Mouse (Mus musculus) left cerebral cortex, postnatal 10 days (tissue): ENCODE measurements around the gene Adam20. TPM values are rescaled to one million over a fixed set of nuclear protein-coding genes. Genes with fewer than 3 reads are reported as not detected.
"Not testable (repeated sequence)": the region's sequence is repeated elsewhere in the genome, so short reads cannot be mapped to it uniquely, and the experiment has no call there.

Experiments used
- DNase-seq, 2 experiments: peaks; one replicate each; pipeline ENCODE4 v3.0.0; 2021 to 2022; ENCODE audit warnings: low spot score in 2 of 2, mixed read lengths in 1 of 2; ENCODE audit errors: extremely low spot score in 1 of 2
- intact Hi-C: fragments of 180-260 bp; cut with DNase I; formaldehyde crosslinking; loops from one replicate; pipeline ENCODE4 v1.15.1; 2025
- total RNA-seq, 2 experiments: library from RNA; stranded (reverse); gene quantifications; 2 replicates each; pipeline ENCODE4 v1.2.3; 2021

The Adam20 gene
- not detected for total RNA-seq

DNA sequence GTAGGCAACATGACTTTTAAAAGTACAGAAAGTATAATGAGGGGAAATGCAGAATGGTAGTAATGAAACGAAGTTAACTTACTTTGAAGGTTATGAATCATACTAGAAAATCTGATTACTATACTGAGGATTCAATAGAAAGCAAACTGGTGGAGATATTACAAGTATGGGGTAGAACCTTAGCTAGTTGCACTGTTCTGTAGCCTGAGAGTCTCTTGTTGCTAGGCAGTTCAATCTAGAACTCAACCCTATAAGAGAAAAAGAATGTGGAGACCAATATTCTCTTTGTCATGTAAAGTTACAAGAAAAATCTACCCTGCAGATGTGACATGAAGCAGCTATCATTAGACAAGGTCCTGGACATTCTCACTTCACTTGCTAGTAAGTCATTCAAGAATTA, at the start of gene Adam20:
Gene Adam20, plus strand, starts transcription at position 301 of the 400 bp plus-strand sequence.
- DNase-seq, intact Hi-C loops: not testable (repeated sequence)

DNA sequence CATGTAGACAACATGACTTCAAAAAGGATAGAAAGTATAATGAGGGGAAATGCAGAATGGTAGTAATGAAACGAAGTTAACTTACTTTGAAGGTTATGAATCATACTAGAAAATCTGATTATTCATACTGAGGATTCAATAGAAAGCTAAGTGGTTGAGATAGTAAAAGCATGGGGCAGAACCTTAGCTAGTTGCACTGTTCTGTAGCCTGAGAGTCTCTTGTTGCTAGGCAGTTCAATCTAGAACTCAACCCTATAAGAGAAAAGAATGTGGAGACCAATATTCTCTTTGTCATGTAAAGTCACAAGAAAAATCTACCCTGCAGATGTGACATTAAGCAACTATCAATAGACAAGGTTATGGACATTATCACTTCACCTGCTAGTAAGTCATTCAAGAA, 41.2 kb upstream of the Adam20 start, which contains the start of gene Adam25:
Gene Adam25, plus strand, starts transcription at position 301 of the 400 bp plus-strand sequence.
- not testable (repeated sequence) for DNase-seq

GRCm38 (mm10) chr8:40783320-40783719, 9.8 kb upstream of the Adam20 start:
- intact Hi-C loops: no loop called here
- no peak for DNase-seq

More for the DNA sequence above, 41.2 kb upstream of the Adam20 start, which contains the start of gene Adam25:
- intact Hi-C loops: not testable (repeated sequence)

DNA sequence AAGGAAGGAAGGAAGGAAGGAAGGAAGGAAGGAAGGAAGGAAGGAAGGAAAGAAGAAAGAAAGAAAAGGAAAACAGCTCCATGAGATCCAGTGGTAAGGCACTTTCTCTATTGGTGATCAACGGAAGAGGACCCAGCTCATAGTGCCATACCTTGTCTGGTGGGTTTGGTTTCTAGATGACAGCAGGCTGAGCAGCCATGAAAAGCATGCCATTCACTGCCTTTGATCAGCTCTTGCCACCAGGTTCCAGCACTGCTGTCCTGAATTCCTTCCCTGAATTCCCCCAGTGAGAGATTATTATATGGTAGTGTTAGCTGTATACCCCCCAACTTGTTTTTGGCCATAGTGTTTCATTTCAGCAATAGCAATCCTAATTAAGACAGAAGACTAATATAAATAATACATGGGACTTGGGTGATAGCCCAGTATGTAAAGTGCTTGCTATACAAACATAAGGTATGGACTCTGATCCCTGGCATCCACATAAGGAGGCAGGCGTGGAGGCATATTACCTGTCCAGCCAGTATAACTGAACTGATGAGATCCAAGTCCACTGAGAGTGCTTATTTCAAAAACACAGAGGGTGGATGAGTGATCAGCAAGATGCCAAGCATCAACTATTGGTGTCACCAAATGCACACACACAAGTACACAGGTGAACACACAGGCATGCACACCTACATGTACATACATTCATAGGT, 10.5 kb downstream of the Adam20 start:
- intact Hi-C loops: no loop called here
- no peak for DNase-seq

Other genes starting within 250 kb of the Adam20 start
- gene Adam24, start 118.2 kb upstream of the Adam20 start, total RNA-seq: not detected
- not detected for gene Adam25, start 41.1 kb upstream of the Adam20 start, total RNA-seq
- gene Adam39, start 29.7 kb downstream of the Adam20 start, total RNA-seq: not detected